Mouse (Mus musculus) hindbrain, embryonic 10.5 days (tissue): Measurements from ENCODE around the gene Ifi206. TPM values are rescaled to one million over a fixed set of nuclear protein-coding genes. Genes with fewer than 3 reads are reported as not detected.
"Not testable (repeated sequence)": the region's sequence is repeated elsewhere in the genome, so short reads cannot be mapped to it uniquely, and the experiment has no call there.

Experiments used
- DNase-seq: peaks from one replicate; pipeline ENCODE4 v3.0.0-alpha.2; 2017; ENCODE audit warnings: low spot score
- H3K27ac ChIP-seq: fragments of 300-500 bp; sonication (generic); 2 replicates; pipeline ENCODE4 v1.5.1; 2016; ENCODE audit warnings: mild to moderate bottlenecking, moderate library complexity
- H3K27me3 ChIP-seq: fragments of 300-500 bp; sonication (generic); 2 replicates; pipeline ENCODE4 v1.6.1; 2016; ENCODE audit warnings: mild to moderate bottlenecking; ENCODE audit not compliant: poor library complexity, insufficient read depth, severe bottlenecking
- H3K36me3 ChIP-seq: fragments of 300-500 bp; sonication (generic); 2 replicates; pipeline ENCODE4 v1.6.1; 2016; ENCODE audit warnings: mild to moderate bottlenecking, moderate library complexity
- H3K4me1 ChIP-seq: fragments of 300-500 bp; sonication (generic); replicated peaks from 2 replicates; pipeline ENCODE4 v1.6.1; 2016; ENCODE audit warnings: mild to moderate bottlenecking
- H3K4me3 ChIP-seq: fragments of 300-500 bp; sonication (generic); 2 replicates; pipeline ENCODE4 v1.5.1; 2016; ENCODE audit warnings: mild to moderate bottlenecking, moderate library complexity
- H3K9me3 ChIP-seq: fragments of 300-500 bp; sonication (generic); 2 replicates; pipeline ENCODE4 v1.6.1; 2016; ENCODE audit warnings: mild to moderate bottlenecking, moderate library complexity
- WGBS: fragments of 180-500 bp; shearing (Covaris S2); methylation state at CpG from one replicate; pipeline ENCODE4 v1.1.7; 2016; 5-methylcytosine and 5-hydroxymethylcytosine counted together
- polyA plus RNA-seq: library from polyadenylated mRNA; unstranded; fragments of >200 nt; fragmentation: Nextera tagmentation; extraction: Ambion mirVana; gene quantifications from 2 replicates; pipeline ENCODE4 v1.2.1, GENCODE M21; 2016

Ifi206 gene
- polyA plus RNA-seq, result not detected in 2 replicates

DNA sequence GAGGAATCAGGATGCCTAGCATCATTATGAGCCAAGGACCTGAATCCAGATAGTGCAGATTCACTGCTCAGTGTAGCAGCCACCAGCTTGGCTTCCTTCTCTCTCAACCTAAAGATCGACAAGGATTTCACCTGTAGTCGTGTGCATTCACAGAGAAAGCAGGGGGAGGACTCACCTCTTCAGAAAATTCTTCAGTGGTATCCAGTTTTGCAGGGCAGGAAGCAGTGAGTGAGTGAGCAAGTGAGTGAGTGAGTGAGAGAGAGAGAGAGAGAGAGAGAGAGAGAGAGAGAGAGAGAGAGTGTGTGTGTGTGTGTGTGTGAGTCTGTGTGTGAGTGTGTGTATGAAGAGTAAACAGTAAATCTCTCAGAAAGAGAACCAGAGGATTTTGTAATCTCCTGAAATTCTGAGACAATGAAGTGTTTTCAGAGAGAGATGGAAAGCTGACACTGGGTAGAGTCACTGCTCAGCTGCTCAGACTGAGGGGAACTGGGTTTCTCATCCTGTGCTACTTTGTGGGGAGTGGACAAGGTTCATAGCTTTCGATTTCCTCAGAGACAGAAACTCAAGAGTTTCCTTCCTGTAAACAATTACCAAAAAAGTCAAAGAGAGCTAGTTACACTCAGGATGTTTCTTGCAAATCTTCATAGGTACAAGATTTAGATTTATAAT lies at the start of gene Ifi206:
TSS of gene Ifi206 (minus strand) at position 230 of the 669 bp plus-strand sequence.
- H3K4me3 ChIP-seq, H3K9me3 ChIP-seq, H3K36me3 ChIP-seq, H3K27me3 ChIP-seq, DNase-seq, H3K27ac ChIP-seq, H3K4me1 ChIP-seq: not testable (repeated sequence)
- 82% methylated on average over 3 of the region's 3 CpGs for WGBS

GRCm38 (mm10) chr1:173535791-173536190 lies 45.0 kb upstream of the Ifi206 start, which contains the start of gene Ifi214:
TSS of gene Ifi214 (minus strand) at chr1:173535957.
- not testable (repeated sequence) for DNase-seq, H3K4me1 ChIP-seq, H3K4me3 ChIP-seq, H3K27me3 ChIP-seq, H3K27ac ChIP-seq, H3K36me3 ChIP-seq, H3K9me3 ChIP-seq
- WGBS, result 92% methylated on average over 3 of the region's 3 CpGs

GRCm38 (mm10) chr1:173521452-173521851 lies 30.6 kb upstream of the Ifi206 start:
- H3K36me3 ChIP-seq, result no peaks in the 10 kb centered on the region
- no peaks in the 10 kb centered on the region for H3K4me1 ChIP-seq
- no peak overlapping the region for H3K4me3 ChIP-seq
- no peak overlapping the region for H3K27ac ChIP-seq
- H3K9me3 ChIP-seq, result no peaks in the 10 kb centered on the region
- H3K27me3 ChIP-seq, result no peaks in the 10 kb centered on the region
- no peak for DNase-seq

DNA sequence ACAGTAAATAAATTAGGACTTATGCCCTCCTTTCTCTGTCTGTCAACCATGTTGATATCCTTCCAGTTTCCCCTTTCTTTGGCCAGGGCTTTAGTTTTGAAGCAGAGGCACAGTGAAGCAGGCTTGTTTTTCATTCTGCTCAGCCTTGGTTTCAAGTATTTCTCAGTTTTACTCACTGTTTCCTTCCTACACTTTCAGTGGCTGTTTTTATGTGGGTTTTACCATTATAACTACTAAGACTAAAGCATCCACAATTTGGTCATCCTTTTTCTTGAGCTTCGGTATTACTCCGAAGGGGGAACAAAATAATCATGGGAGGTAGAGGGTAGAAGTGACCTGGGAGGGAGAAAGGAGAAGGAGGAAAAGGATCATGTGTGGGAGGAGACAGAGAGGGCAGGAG lies 19.8 kb upstream of the Ifi206 start:
- 90% methylated on average over 2 of the region's 2 CpGs for WGBS
- not testable (repeated sequence) for H3K9me3 ChIP-seq

GRCm38 (mm10) chr1:173491483-173491882 lies 642 bp upstream of the Ifi206 start:
- not testable (repeated sequence) for H3K36me3 ChIP-seq, DNase-seq, H3K4me3 ChIP-seq, H3K27ac ChIP-seq, H3K9me3 ChIP-seq, H3K4me1 ChIP-seq, H3K27me3 ChIP-seq

More for the DNA sequence above, 19.8 kb upstream of the Ifi206 start:
- H3K4me1 ChIP-seq, H3K36me3 ChIP-seq, DNase-seq, H3K4me3 ChIP-seq, H3K27ac ChIP-seq, H3K27me3 ChIP-seq: not testable (repeated sequence)

- not testable (repeated sequence) for DNase-seq, H3K9me3 ChIP-seq, H3K36me3 ChIP-seq, H3K4me3 ChIP-seq, H3K4me1 ChIP-seq, H3K27me3 ChIP-seq, H3K27ac ChIP-seq
- WGBS, result 82% methylated on average over 3 of the region's 3 CpGs
Measured at GRCm38 (mm10) chr1:173481182-173481574, 9.7 kb downstream of the Ifi206 start.

- not testable (repeated sequence) for H3K27ac ChIP-seq, H3K4me3 ChIP-seq, H3K9me3 ChIP-seq, H3K36me3 ChIP-seq, H3K4me1 ChIP-seq, H3K27me3 ChIP-seq, DNase-seq
- whole genome bisulfite sequencing, result 89% methylated on average over 5 of the region's 5 CpGs
Measured at GRCm38 (mm10) chr1:173480399-173481181, 10.3 kb downstream of the Ifi206 start.

DNA sequence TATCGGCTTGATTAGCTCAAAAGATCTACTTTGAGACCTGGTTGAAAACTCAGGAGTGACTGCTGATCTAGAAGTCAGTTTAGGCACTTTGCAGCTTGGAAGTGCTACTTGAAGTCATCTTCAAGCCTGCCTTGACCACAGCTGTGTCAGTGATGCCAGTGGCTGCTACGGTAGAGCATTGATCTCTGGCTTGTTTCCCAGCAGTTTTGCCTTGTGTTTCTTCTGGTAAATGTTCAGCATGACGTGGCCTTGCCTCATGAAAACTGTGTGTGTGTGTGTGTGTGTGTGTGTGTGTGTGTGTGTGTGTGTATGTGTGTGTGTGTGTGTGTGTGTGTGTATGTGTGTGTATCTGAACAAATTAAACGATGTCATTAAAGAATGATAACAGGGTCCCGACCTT lies 34.1 kb downstream of the Ifi206 start:
- Histone ChIP-seq H3K36me3 (no peaks in the 10 kb centered on the region), H3K4me3 (no peak overlapping the region), H3K9me3 (no peaks in the 10 kb centered on the region), H3K27me3 (no peaks in the 10 kb centered on the region), H3K4me1 (no peaks in the 10 kb centered on the region), H3K27ac (no peak overlapping the region)
- 90% methylated on average over 5 of the region's 5 CpGs for WGBS
- no peak for DNase-seq

DNA sequence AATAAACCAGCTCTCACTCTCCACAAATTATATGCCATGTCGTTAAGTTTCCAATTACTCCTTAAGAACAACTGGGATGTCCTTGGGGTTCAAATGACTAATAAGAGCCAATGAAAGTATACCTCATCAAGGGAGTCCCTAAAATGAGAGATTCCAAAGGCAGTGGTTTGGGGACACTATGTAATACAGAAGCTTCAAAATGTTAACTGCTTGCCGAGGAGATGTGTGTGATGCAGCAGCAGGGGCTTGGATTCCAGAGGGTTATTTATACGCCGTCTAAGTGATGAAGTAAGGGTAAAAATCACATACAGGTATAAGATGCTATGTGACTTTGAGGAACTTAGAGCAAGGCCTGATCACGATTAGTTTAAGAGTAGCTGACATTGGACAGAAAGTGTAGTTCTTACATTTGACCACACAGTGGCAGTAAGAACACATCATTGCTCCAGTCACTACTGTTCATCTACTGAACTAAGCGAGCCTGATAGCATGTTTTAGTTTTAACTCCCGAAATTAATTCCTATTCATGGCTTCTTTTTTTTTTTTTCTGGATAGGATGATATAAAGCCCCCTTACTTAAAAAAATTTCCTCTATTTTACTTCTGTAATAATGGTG lies 34.6 kb downstream of the Ifi206 start:
- no peak overlapping the region for H3K27ac ChIP-seq
- no peaks in the 10 kb centered on the region for H3K36me3 ChIP-seq
- DNase-seq, result no peak
- no peak overlapping the region for H3K4me3 ChIP-seq
- 65% methylated on average over 7 of the region's 7 CpGs for WGBS
- no peaks in the 10 kb centered on the region for H3K4me1 ChIP-seq
- no peaks in the 10 kb centered on the region for H3K9me3 ChIP-seq
- H3K27me3 ChIP-seq, result no peaks in the 10 kb centered on the region

- no peaks in the 10 kb centered on the region for H3K36me3 ChIP-seq
- no peaks in the 10 kb centered on the region for H3K4me1 ChIP-seq
- no peak overlapping the region for H3K4me3 ChIP-seq
- H3K27ac ChIP-seq, result no peak overlapping the region
- no peaks in the 10 kb centered on the region for H3K27me3 ChIP-seq
- no peaks in the 10 kb centered on the region for H3K9me3 ChIP-seq
- 90% methylated on average over 5 of the region's 5 CpGs for WGBS
- DNase-seq, result no peak
Measured at GRCm38 (mm10) chr1:173451665-173452064, 39.2 kb downstream of the Ifi206 start.

- 86% methylated on average over 4 of the region's 4 CpGs for whole genome bisulfite sequencing
- H3K4me3 ChIP-seq, result no peak overlapping the region
- H3K36me3 ChIP-seq, result no peaks in the 10 kb centered on the region
- no peaks in the 10 kb centered on the region for H3K27me3 ChIP-seq
- no peak overlapping the region for H3K27ac ChIP-seq
- H3K4me1 ChIP-seq, result no peaks in the 10 kb centered on the region
- H3K9me3 ChIP-seq, result no peaks in the 10 kb centered on the region
- no peak for DNase-seq
Measured at GRCm38 (mm10) chr1:173450621-173451020, 40.2 kb downstream of the Ifi206 start.

DNA sequence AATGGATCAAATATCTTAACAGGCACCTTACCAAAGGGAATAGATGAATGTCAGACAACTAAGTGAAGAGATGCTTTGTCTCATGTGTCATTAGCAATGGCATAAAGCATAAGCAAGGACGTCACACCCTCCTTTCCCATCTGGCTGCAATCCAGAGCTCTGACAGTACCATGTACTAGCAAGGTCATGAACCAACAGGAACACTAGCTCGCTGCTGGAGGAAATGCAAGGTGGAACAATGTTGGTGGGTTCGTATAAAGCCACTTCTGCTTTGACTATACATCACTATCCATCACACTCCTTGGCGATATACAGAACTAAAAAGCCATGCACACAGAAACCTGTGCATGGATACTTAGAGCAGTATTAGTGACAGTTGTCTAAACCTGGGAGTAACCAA lies 43.8 kb downstream of the Ifi206 start:
- no peak overlapping the region for H3K27ac ChIP-seq
- H3K36me3 ChIP-seq, result no peaks in the 10 kb centered on the region
- no peak overlapping the region for H3K4me3 ChIP-seq
- DNase-seq, result no peak
- H3K9me3 ChIP-seq, result no peaks in the 10 kb centered on the region
- 85% methylated on average over 4 of the region's 4 CpGs for WGBS
- H3K27me3 ChIP-seq, result no peaks in the 10 kb centered on the region
- H3K4me1 ChIP-seq, result no peaks in the 10 kb centered on the region

- DNase-seq, result no peak
- H3K4me1 ChIP-seq, result no peaks in the 10 kb centered on the region
- H3K9me3 ChIP-seq, result no peaks in the 10 kb centered on the region
- no peak overlapping the region for H3K4me3 ChIP-seq
- no peak overlapping the region for H3K27ac ChIP-seq
- H3K27me3 ChIP-seq, result no peaks in the 10 kb centered on the region
- no peaks in the 10 kb centered on the region for H3K36me3 ChIP-seq
- WGBS, result 80% methylated on average over 1 of the region's 1 CpGs
Measured at GRCm38 (mm10) chr1:173443061-173443460, 47.8 kb downstream of the Ifi206 start.
